Mouse (Mus musculus): ENCODE data around the gene Rbm3.
A peak's percentile ranks its signal among the peaks of the same experiment; 100 is the strongest.

Rbm3 gene

DNA sequence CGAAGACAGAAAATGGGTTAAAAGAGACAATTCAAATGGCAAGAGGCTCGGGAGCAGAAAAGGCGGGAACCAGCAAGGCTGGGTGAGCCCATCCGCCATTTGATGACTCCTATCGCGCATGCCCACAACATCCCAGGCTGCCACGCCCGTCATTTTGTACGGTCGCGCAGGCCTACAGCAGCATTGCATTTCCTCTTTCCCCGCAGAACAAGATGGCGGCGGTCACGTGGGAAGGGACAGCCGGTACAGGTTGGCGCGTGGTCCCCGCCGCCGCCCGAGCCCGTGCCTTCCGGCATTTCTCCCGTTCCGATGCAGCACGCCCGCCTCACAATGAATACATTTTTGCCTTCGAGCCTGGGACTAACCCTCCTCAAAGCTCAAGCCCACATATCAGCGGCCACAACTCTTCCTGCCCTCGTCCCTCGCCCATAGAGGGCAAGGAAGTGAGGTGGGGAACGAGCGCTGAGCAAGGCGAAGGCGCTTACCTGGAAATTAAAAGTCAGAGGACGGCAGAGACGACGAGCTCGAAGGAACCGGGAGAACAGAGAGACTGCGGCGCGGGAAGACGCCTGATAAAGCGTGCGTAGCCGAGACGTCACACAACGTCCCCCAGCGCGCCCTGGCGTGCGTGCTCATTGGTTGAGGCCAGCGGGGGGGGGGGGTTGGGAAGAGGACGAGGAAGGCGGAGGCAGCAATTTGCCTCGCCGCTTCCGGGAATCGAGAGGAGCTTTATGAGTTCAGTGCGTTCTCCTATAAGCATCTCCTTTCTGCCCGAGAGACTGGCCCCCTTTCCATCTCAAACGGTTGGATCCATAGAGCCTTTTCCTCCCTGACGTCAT, at the start of gene Rbm3:
TSS of gene Rbm3 (minus strand) at position 728 of the 839 bp plus-strand sequence.
- peak; percentile 87 for DNase-seq (ENCODE audit: low spot score)

DNA sequence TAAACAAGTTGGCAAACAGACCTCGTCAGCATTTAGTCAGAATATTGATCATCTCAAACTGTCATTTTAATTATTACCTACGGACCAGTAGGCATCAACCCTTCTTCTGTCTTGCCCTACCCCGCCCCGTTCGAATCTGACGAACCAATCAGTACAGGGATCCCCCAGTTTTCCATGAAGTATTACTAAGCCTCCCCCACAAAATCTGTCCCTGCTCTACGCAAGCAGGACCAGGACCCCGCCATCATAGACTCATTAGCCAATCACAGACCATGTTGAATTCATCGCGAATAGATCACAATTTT, 47.7 kb upstream of the Rbm3 start, which contains the start of gene Ebp:
TSS of gene Ebp (minus strand) at position 94 of the 305 bp plus-strand sequence.
- peak; percentile 2 for DNase-seq (ENCODE audit: low spot score)

DNA sequence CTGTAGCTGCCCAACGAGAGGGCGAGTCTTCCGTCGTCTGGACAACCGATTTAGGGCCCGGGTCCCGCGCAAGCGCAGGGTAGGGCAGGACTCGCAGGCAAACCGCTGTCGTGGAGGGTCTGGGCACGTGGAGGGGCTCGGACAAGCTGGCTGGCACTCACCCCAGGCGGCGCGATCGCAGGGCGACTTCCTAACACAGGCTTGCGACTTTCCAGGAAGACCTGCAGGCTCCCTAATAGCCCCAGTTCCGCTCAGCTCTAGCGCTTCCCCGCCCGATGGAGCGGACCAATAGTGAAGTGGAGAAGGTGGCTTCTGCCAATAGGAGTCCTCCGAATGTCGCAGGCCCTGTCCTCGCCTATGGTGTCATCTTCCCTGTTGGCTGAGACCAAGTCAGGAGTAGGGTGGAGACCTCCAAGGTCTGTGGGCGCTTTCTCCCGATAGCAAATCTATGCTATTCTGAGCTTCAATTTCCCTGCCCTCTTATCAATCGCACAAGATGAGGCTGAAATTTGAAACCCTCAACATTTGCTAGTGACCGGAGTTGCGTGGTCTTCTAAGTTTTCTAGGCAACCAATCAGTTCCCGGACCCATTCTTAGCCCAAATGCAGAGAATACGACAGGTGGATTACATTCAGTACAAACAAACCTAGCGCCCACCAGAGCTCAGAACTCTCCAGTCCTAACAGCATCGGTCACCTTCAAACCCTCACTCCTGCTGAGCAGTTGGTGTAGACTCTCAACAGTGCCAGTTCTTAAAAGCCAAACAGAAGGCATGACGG, 47.1 kb upstream of the Rbm3 start:
- peak; percentile 79 for DNase-seq (ENCODE audit: low spot score)

DNA sequence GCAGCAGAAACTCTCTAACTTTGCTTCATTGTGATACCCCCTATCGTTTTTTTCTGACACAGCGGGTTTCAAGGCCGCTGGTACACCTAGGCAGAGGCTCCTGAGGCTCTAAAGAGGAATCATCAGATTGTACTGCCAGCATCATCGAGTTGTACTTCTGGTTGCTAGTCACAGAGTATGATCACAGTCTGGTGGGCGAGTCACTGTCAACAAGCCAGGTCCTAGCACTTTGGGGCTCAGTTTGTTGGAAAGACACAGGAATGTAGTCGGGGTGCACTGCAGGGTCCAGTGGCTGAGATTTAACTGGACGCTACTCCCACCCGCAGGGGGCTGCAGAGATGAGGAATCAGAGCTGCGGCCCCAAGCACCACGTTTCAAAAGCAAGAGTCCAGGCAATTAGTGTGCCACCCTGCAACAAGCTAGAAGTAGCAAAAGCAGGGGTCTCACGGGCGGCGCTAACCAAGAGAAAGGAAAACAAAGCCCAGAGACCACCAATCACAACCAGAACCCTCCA, 46.5 kb upstream of the Rbm3 start:
- no peak for DNase-seq (ENCODE audit: low spot score)

DNA sequence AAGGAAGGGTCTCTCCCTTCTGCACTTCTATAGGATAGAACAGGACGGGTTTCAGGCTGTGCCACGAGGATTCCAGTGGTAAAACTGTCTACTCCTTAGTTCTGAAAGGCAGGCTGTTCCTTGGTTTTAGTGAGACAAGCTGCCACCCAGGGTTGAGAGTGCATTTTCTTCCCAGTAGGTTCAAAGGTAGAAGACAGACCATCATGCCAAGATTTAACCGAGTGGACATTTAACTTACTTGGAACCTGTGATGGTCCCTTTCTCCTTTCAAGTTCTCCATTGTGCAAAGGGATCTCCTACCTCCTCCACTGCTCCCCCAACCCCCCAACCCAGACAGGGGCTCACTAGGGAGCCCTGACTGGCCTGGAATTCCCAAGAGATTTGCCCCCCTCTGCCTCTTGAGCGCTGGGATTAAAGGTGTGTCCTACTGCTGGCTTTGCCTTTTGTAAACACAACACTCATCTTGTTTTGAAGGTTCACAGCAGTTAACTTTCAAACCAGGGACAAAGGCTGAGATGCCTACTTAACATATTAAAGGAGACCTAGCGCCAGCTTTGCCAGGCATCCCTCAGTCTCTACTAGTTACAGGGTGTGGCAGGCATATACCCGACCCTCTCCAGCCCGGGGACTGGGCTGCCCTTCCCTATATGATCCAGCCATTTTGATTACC, 37.3 kb upstream of the Rbm3 start:
- DNase-seq (ENCODE audit: low spot score), result no peak

DNA sequence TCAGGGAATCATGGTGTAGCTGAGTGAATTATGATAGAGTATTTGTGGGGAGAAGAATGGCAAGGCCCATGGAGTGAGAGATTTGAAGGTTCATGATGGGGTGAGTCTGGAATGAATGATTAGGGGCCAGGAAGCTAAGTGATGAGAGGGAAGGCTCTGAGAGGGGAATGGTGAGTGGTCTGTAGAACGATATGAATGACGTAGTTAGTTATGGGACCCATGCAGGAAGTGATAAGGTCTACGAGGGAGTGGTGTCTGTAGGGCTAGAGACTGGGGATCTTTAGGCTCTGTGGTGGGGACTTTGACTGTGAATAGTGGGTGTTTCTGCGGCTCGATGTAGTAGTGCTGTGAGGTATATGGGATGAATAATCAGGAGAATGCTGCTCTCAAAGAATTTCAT, 34.0 kb upstream of the Rbm3 start:
- DNase-seq (ENCODE audit: low spot score), result no peak

DNA sequence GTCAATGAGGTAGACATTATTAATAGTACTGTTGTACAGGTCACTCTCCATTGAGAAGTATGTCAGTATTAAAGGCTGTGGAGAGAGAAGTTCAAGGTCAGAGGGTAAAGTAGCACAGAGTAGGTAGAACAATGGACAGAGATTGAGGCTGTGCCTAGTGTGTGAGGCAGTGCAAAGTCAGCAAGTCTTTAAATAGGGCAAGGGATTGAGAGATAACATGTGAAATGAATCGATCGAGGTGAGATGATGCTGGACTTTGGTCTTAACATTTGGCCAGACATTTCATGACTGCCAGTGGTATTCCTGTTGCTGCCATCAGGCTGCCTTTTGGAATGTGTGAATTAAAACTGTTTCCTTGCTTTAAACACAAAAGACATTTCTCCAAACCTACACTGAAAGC, 33.2 kb upstream of the Rbm3 start:
- DNase-seq (ENCODE audit: low spot score), result no peak

DNA sequence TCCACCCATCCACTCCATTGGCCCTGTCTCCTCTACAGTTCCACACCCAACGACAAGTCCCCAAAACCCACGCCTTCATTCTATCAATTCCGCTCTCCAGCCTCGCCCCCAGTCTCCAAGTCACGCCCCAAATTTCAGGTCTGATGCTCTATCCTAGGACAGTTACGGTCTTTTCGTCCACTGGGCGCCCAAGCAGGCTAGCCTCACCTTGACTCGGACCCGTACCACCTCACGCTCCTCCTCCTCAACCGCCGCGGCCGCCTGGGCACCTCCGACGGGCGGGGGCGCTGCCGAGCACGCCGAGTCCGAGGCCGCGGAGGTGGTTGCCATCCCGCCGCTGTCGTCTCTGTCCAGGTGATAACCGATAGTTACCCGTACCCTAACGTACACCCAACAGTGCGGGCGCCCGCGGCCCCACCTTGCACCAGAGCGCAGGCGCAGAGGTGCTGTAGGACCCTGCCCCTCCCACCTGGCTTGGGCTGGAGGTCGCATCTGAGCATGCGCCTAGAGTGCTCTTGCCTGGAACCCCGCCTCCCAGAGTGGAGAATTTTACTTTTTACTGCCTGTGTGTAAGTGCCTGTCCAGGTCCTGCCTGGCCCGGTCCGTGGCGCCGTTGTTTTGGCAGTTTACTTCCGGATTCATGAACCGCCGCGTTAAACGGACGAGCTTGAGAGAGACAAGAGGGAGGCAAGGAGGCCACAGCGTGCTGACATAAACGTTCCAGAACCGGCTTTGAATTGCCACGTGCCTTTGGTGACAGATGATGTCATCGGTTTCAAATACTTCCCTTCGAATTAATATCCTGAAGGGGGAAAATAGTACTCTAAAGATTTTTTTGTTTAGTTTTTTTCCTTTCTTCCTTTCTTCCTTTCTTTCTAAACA, 30.1 kb upstream of the Rbm3 start, which contains the start of gene Tbc1d25:
TSS of gene Tbc1d25 (minus strand) at position 678 of the 882 bp plus-strand sequence.
- peak; percentile 88 for DNase-seq (ENCODE audit: low spot score)

DNA sequence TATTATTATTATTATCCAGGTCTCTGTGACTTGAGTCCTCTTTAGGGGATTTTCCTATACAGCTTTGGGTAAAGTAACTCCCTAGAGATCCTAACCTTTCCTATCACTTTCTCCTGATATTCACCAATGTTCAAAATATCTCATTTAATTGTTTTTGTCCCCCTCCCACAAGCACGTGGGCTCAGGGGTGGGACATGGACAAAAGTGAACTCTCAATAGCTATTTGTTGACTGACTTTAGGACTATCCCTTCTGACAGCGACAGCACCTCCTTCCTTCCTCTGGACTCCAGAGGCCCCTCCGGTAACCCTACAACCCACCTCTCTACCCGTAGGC, 29.5 kb upstream of the Rbm3 start:
- DNase-seq (ENCODE audit: low spot score), result no peak

DNA sequence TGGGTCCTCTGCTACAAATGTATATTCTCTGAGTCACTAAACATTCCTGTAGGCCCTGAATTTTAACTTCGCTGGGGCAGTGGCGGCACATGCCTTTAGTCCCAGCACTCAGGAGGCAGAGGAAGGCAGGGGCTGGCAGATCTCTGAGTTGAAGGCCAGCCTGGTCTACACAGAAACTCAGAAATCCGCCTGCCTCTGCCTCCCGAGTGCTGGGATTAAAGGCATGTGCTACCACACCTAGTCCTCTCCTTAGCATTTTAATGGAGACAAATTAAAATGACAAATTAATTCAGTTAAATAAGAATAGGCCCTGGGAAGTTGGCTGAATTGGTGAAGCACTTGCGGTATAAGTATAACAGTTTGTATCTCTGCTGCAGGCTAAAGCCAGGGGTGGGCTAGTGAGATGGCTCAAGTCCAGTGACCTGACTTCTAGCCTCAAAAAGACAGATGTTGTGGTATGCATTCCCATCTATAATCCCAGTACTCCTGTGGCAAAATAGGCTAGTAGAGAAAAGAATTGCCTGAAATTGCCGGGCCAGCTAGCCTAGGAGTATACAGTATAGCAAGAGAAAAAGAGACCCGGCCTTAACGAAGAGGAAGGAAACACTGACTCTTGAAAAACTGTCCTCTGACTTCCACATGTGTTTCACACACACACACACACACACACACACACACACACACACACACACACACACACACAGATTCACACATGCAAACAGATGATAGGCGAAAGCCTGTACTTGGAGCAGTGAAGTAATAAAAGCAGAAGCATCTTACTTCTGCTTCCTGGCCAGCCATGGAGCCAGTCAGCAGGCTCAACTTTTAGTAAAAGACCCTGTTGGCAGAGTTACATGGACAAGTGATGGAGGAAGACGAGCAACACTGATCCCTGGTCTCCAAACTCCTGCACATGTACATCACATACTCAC, 22.3 kb upstream of the Rbm3 start:
- DNase-seq (ENCODE audit: low spot score), result no peak

DNA sequence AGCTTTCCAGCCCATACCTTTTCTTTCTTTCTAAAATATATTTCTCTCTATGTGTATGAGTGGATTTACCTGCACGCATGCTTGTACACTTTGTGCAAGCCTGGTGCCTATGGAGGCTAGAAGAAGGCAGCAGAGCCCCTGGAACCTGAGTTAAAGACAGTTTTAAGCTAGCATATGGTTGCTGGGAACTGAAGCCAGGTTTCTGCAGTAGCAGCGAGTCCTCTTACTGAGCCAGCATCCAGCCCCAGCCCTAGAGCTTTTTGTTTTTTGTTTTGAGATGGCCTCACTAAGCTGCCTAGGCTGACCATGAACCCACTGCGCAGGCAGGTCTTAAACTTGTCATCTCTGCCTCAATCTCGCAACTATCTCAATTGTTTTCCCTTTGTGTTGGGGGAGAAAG, 18.8 kb upstream of the Rbm3 start:
- DNase-seq (ENCODE audit: low spot score), result no peak

DNA sequence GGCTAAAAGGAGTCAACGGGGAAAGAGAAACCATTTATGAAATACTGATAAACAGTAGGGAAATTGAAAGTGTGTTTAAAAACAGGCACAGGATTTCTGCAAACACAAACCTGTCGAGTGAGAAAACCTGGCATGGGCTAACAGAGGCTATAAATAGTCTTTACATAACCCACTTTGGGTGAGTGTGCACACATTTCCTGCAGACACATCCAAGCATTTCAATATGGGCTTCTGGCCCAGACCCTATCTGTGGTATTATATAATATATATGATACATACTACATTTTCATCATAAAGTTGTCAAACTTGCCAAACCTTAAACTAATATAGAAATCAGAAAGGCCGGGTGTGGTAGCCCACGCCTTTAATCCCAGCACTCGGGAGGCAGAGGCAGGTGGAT, 17.4 kb upstream of the Rbm3 start:
- DNase-seq (ENCODE audit: low spot score), result peak; percentile 4

DNA sequence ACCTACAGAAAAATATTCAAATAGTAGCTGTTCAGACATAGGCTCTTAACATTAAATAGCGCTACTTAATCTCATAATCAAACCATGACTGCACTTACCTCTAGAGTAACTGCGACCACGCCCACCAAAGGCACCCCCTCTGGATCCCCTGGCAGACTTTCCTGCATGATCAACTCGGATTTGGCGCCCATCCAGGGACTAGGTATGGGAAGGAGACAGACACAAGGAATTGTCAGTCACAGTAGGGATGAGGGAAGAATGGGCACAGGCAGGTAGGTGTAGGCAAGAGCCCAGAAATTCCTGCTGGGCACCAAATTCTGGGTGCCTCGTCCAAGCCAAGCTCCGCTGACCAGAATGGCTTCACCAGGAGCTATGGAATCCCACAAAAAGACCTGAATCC, 1.9 kb downstream of the Rbm3 start:
- no peak for DNase-seq (ENCODE audit: low spot score)

DNA sequence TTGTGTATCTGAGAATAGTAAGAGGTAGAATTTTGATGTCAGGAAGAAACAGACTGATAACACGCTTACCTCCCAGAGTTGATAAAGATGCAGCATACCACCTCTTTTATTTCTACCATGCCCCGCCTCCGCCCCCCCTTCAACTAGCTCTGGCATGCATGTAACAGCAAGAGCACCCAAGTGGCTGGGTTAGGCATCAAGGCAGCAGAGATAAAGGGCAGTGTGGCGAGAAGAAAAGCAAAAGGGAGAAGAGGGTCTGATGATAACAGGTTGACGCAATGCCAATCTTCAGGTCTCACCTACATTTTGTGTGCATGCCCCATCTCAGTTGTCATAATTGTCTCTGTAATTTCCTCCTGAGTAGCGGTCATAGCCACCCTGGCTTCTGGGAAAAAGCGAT, 2.7 kb downstream of the Rbm3 start:
- DNase-seq (ENCODE audit: low spot score), result no peak

DNA sequence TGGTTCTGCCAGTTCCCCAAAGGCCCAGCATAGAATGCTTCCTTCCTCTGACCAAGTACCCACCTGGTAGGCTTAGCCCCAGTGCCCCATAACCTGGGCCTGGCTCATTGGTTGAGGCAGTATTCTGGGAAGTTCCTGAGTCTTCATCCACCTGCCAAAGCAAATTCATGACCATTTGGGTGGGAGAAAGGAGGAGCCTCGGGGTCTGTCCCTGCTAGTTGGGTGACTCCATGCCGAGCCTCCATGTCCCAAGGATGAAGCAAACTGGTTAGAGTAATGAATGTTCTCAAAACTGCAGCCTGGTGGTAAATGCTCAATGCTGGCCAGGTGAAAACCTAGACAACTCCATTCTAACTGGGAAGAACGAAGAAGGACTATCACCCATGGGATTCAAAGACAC, 4.6 kb downstream of the Rbm3 start:
- DNase-seq (ENCODE audit: low spot score), result no peak

DNA sequence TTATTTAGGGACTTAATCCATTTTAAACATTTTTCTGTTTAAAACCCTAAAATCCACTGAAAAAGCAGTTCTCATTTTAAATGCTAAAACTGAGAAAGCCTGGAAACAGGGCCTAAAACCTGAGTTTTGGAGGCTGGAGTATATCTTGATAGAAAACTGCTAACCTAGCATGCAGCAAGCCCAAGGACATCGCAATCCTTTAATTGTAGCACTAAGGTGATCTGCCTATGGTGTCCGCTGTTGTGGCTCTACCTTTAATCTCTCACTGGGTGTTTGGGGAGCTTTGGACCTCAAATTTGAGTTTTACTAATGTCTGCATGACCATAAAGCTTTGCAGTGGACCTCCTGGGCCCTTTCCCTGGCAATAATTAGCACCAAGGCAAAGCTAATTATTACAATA, 5.2 kb downstream of the Rbm3 start:
- no peak for DNase-seq (ENCODE audit: low spot score)

DNA sequence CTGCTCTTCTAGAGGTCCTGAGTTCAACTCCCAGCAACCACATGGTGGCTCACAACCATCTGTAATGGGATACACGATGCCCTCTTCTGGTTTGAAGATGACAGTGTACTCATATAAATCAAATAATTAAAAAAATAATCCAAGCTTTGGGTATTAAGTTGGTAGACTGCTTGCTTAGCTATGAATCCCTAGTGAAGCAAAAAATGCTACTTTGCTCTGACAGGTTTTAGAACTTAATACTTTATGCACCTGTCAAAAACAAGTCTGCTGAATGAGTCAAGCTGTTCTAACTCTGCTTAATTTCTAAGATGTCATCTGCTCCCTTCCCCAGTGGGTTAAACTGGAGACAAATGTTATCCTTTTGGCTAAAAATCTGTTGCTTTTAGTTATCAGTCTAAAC, 6.2 kb downstream of the Rbm3 start:
- DNase-seq (ENCODE audit: low spot score), result no peak

DNA sequence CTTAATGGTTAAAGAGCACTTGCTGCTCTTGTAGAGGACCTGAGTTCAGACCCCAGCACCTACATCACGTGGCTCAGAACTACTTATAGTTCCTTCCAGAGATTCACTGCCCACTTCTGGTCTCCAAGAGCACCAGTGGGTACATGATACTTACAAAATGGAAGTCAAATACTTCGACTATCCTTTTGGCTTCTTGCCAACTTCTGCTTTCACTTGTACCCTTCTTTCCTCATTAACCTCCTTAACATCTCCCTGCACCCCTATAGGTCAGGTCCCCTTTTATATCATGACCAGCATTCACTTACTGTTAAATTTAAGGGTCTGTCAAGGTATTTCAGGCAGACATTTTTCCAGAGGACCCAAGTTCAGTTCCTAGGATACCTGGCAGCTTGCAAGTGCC, 9.8 kb downstream of the Rbm3 start:
- DNase-seq (ENCODE audit: low spot score), result no peak

DNA sequence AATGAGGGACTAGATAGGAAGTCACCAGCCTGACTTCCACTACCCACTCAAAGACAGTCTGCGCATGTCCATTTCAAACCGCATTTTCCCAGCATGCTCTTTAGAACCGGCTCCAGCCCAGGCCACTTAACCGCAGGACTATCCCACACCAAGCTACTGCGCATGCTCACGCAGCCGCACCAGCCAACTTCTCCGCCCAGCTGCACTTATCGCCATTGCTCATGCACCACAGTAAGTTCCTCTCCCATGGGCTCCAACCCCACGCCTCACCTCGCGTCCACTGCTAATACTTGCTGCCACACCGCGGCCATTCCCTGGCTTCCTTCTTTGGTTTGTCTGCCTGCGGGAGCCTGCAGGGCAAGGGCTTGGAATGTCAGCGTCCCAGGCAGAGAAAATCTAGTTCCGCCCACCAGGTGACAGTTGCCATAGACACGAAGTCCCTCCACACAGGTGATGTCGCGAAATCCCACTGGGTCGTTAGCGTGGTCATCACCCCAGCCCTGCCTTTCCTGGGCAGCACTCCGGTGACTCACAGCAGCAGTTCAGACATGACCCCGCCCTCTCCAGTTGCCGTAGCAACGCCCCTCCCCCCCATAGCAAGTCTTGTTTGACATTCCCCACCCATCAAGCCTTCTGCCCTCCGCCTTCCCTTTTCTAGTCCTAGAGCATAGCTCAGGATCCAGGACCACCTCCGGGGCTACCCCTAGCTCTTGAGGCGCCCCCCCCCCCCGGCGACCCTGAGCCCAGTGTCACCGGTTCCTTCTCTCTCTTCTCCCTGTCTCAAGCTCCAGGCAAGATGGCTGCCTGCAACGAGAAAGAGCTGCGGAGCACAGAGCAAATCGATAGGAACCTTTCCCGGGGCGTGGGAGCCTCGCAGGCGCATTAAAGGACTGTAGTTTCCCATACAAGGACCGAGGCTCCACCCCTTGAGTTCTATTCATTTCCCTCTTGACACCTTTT, 13.4 kb downstream of the Rbm3 start, which contains the start of gene Wdr13:
TSS of gene Wdr13 (minus strand) at position 876 of the 960 bp plus-strand sequence.
- DNase-seq (ENCODE audit: low spot score), result peak; percentile 87

Measured in urinary bladder, postnatal 14 days (tissue).